Mouse (Mus musculus): Measurements from ENCODE around the gene Flrt1.

DNA sequence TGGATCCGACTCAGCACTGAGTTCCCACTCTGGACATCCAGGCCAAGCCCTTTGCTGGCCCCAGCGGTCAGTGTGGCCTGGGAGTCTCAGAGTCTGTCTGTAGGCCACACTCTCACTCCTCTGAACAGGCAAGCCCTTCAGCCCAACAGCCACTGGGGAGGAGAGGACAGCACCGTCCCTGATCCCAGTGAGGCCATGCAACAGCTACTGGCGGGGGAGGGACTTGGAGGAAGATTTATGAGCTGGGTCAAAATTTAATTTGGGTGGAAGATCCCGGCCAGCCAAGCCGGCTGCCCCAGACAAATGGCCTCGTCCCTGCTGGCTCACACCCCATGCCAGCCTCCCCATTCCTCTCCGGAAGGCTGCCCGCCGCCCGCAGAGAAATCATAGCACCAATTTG, 15.7 kb upstream of the Flrt1 start:
- no peak for TF ChIP-seq CTCF (IDR thresholded peaks at IDR 0.05; ENCODE audit: borderline replicate concordance, insufficient read depth, low read depth, low read length)
- TF ChIP-seq POLR2A (IDR thresholded peaks at IDR 0.05; ENCODE audit: borderline replicate concordance, insufficient read depth, low read length): no peak

Measured in cerebellum, adult 2 months (tissue).